In the genomic region with DNA sequence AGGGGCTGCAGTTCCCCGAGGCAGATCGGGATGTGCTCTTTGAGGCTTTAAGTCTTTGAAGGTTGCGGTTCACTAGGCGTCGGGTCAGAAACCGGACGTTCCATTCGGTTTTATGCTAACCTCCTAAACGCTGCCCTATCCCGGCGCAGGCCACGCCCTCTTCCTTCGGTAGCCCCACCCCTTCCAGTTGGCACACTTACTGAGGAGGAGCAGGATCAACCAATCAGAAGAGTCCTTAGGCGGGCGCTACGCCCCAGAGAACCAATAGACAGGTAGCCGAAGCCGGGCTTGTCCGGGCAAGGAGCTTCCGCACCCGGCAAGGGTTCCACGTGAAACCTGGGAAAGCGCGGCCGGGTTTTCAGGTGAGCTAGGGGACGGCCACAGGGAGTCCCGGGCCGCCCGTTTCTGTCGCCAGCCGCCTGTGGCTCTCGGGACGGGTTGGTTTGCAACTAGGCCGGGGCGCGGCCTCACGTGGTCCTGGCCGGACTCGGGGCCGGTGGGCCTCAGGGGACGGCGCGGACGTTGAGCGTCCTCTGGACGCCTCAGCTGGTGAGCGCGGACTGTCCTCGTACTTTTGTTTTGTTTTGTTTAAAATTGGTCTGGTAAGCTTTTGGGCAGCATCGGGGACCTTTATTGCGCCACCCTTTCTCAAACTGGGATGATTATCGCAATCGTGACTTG, we compare ENCODE assay signal across 8 mouse cellular contexts. TPM values are rescaled to one million over a fixed set of nuclear protein-coding genes. Genes with fewer than 3 reads are reported as not detected.
DNase-seq lines count a peak whose midpoint lies in the region; ATAC-seq and TF ChIP-seq lines count a peak whose summit lies in the region.

Aen (plus strand) TSS at position 202 of the 681 bp plus-strand sequence.

- H3K4me1 ChIP-seq in ES-E14 (ENCODE audit: control insufficient read depth in 2 of 2, insufficient read depth in 2 of 2, low read length in 2 of 2, poor library complexity in 1 of 2), result peaks cover 9 to 19% of the 10 kb centered on the region in 2 experiments
- H3K4me1 ChIP-seq in forebrain, embryonic 15.5 days, result peaks cover 24% of the 10 kb centered on the region
- H3K4me1 ChIP-seq in lung, adult 2 months (ENCODE audit: control insufficient read depth, insufficient read depth, low read length), result peaks cover 8% of the 10 kb centered on the region

- no peaks in the 10 kb centered on the region for H3K9me3 ChIP-seq in ES-E14 (ENCODE audit: control insufficient read depth, insufficient read depth, low read depth, low read length)
- H3K9me3 ChIP-seq in forebrain, embryonic 15.5 days, result no peaks in the 10 kb centered on the region

- 2% methylated on average over 53 of the region's 53 CpGs for WGBS in forebrain, embryonic 15.5 days
- WGBS in lung, adult 2 months, result 2% methylated on average over 53 of the region's 53 CpGs

- peak within 1 kb of the TSS; percentile 83 for H3K4me2 ChIP-seq in forebrain, embryonic 15.5 days (replicated peaks)

- H3K36me3 ChIP-seq in ES-E14 (ENCODE audit: control insufficient read depth, insufficient read depth, low read length, poor library complexity, severe bottlenecking), result peaks cover 16% of the 10 kb centered on the region
- H3K36me3 ChIP-seq in forebrain, embryonic 15.5 days, result no peaks in the 10 kb centered on the region

- H3K4me3 ChIP-seq in ES-E14 (ENCODE audit: insufficient read depth in 1 of 2, low read depth in 1 of 2, low read length in 2 of 2, poor library complexity in 1 of 2, severe bottlenecking in 1 of 2), result peak within 1 kb of the TSS; percentile 93 to 94
- peak within 1 kb of the TSS; percentile 92 for H3K4me3 ChIP-seq in forebrain, embryonic 15.5 days
- H3K4me3 ChIP-seq in lung, adult 2 months (replicated peaks; ENCODE audit: extremely low read depth, low read depth, low read length), result peak within 1 kb of the TSS; percentile 71

- TF ChIP-seq POLR2A in lung, adult 2 months (IDR thresholded peaks at IDR 0.05; ENCODE audit: borderline replicate concordance, extremely low read depth, low read depth, low read length), result peak; percentile 28; the same call in 1 of the 2 replicates

- in situ Hi-C loops in ES-E14 (cut with MboI; ENCODE audit: low sequenced_read_pairs in 2 of 2, unreplicated experiment in 2 of 2), result loop anchor here (5.0 to 10.0 kb wide), 3 partner anchors 103 to 311 kb away; partner anchors contain the start of genes Mrpl46 (in 1 of the 2) and Mrps11 (in 1 of the 2)

- H3K27me3 ChIP-seq in forebrain, embryonic 15.5 days, result no peaks in the 10 kb centered on the region

- DNase-seq in ES-E14 (ENCODE audit: low read depth, low spot score), result peak; percentile 100
- DNase-seq in cerebellum, adult 11-12 months, result peak; percentile 98
- peak; percentile 97 for DNase-seq in heart, postnatal 25 days (ENCODE audit: low spot score)
- peak; percentile 93 to 97 for DNase-seq in layer of hippocampus, adult 18-20 months (ENCODE audit: low spot score in 2 of 2)
- peak; percentile 98 for DNase-seq in lung, adult 2 months
- peak; percentile 97 to 99 for DNase-seq in thymus, adult 18-20 months

- intact Hi-C loops in heart, postnatal 25 days (cut with DNase I), result no loop called here

- H3K9ac ChIP-seq in ES-E14 (ENCODE audit: insufficient read depth, low read depth, low read length, poor library complexity, severe bottlenecking), result peak within 1 kb of the TSS; percentile 99
- peak within 1 kb of the TSS; percentile 68 for H3K9ac ChIP-seq in forebrain, embryonic 15.5 days (replicated peaks)

- TF ChIP-seq CTCF in lung, adult 2 months (IDR thresholded peaks at IDR 0.05; ENCODE audit: insufficient read depth, low read length), result no peak

- peak within 1 kb of the TSS; percentile 85 for H3K27ac ChIP-seq in ES-E14 (ENCODE audit: insufficient read depth, low read depth, low read length, poor library complexity, severe bottlenecking)
- 0 out of 2 replicates have a peak within 1 kb of the TSS, but pooled peaks have one; percentile 31 for H3K27ac ChIP-seq in forebrain, embryonic 15.5 days (replicated peaks)

- peak; percentile 98 for ATAC-seq in forebrain, embryonic 15.5 days (replicated peaks)
- peak; percentile 99 for ATAC-seq in neutrophil, adult 5-6 weeks (ENCODE audit: extremely low read depth, insufficient number of reproducible peaks, low FRiP score, poor library complexity, severe bottlenecking)

TF ChIP-seq in ES-E14, 5 proteins besides CTCF, POLR2A, EP300 and RAD21:
- TF ChIP-seq MAFK (IDR thresholded peaks at IDR 0.05; ENCODE audit: insufficient read depth, low read depth, low read length) (no peak), HCFC1 (IDR thresholded peaks at IDR 0.05; ENCODE audit: borderline replicate concordance, insufficient read depth, low read length) (0 out of 2 replicates have a peak, but pooled peaks have one; percentile 33), CHD2 (IDR thresholded peaks at IDR 0.05; ENCODE audit: low read depth, low read length) (0 out of 2 replicates have a peak, but pooled peaks have one; percentile 33)

RNA-seq across cellular contexts. Expression of gene Aen, which starts in this region (rescaled TPM):
- 104 and 146 TPM in 2 replicates for total RNA-seq in ES-E14 (2012; rRNA removed)
- 55.5 and 57.1 TPM in 2 replicates for polyA plus RNA-seq in forebrain, embryonic 15.5 days (2015; fragmentation: Nextera tagmentation; extraction: Ambion mirVana)
- total RNA-seq in heart, postnatal 25 days (2021), result 10 to 100 TPM; 33.3 to 35.5 TPM
- total RNA-seq in layer of hippocampus, adult 18-20 months (2021), result 10 to 100 TPM; 21.5 to 24.1 TPM
- polyA plus RNA-seq in lung, adult 2 months (2012; rRNA removed), result 17.1 and 17.7 TPM in 2 replicates
- total RNA-seq in neutrophil, adult 5-6 weeks (2017), result 23.9 and 41.3 TPM in 2 replicates

Comparison
In these comparisons a context has a peak if more than half of its experiments do, and no peak if none do; other contexts are left out.
1. Peak in every context shown above with its lines: DNase-seq, ATAC-seq, H3K4me3 ChIP-seq and H3K27ac ChIP-seq.